Mouse (Mus musculus) heart, embryonic 13.5 days (tissue): ENCODE data around the gene AU022751. TPM values are rescaled to one million over a fixed set of nuclear protein-coding genes. Genes with fewer than 3 reads are reported as not detected.
A peak's percentile ranks its signal among the peaks of the same experiment; 100 is the strongest.
"Not testable (repeated sequence)": the region's sequence is repeated elsewhere in the genome, so short reads cannot be mapped to it uniquely, and the experiment has no call there.

Experiments used
- ATAC-seq: fragments of 200-750 bp; cut with Nextera tagmentation; 2 replicates; pipeline ENCODE4 v1.8.0; 2017; ENCODE audit warnings: moderate TSS enrichment; ENCODE audit not compliant: insufficient number of reproducible peaks, low FRiP score, low TSS enrichment; ENCODE audit errors: extremely low read depth
- H3K27ac ChIP-seq: fragments of 300-500 bp; sonication (generic); replicated peaks from 2 replicates; pipeline ENCODE4 v1.5.1; 2015; ENCODE audit warnings: moderate library complexity, mild to moderate bottlenecking, inconsistent platforms
- H3K27me3 ChIP-seq: fragments of 300-500 bp; sonication (generic); replicated peaks from 2 replicates; pipeline ENCODE4 v1.6.1; 2015; ENCODE audit warnings: mild to moderate bottlenecking, inconsistent platforms
- H3K36me3 ChIP-seq: fragments of 300-500 bp; sonication (generic); 2 replicates; pipeline ENCODE4 v1.6.1; 2015; ENCODE audit warnings: mild to moderate bottlenecking, inconsistent platforms
- H3K4me1 ChIP-seq: fragments of 300-500 bp; sonication (generic); 2 replicates; pipeline ENCODE4 v1.6.1; 2015; ENCODE audit warnings: inconsistent platforms
- H3K4me2 ChIP-seq: fragments of 300-500 bp; sonication (generic); 2 replicates; pipeline ENCODE4 v1.6.1; 2015; ENCODE audit warnings: inconsistent platforms, mild to moderate bottlenecking, moderate library complexity
- H3K4me3 ChIP-seq: fragments of 300-500 bp; sonication (generic); 2 replicates; pipeline ENCODE4 v1.5.1; 2015; ENCODE audit warnings: moderate library complexity, mild to moderate bottlenecking, inconsistent platforms
- H3K9ac ChIP-seq: fragments of 300-500 bp; sonication (generic); 2 replicates; pipeline ENCODE4 v1.6.1; 2015; ENCODE audit warnings: inconsistent platforms, mild to moderate bottlenecking, moderate library complexity
- H3K9me3 ChIP-seq: fragments of 300-500 bp; sonication (generic); 2 replicates; pipeline ENCODE4 v1.6.1; 2016; ENCODE audit warnings: inconsistent platforms
- WGBS: fragments of 180-500 bp; shearing (Covaris S2); methylation state at CpG from one replicate; pipeline ENCODE4 v1.1.7; 2015; ENCODE audit warnings: mixed read lengths; 5-methylcytosine and 5-hydroxymethylcytosine counted together
- microRNA-seq: library from miRNA; unstranded; fragments of <30 nt; microRNA quantifications from one replicate; pipeline ENCODE4, GENCODE M21; 2016
- polyA plus RNA-seq: library from polyadenylated mRNA; unstranded; fragments of >200 nt; fragmentation: Nextera tagmentation; extraction: Ambion mirVana; gene quantifications from 2 replicates; pipeline ENCODE4 v1.2.1, GENCODE M21; 2015

AU022751 gene
- polyA plus RNA-seq = not detected in 2 replicates

- peaks cover 23% of the 10 kb centered on the region for H3K9me3 ChIP-seq
- H3K36me3 ChIP-seq = no peaks in the 10 kb centered on the region
- no peaks in the 10 kb centered on the region for H3K27me3 ChIP-seq
- WGBS = 76% methylated on average over 39 of the region's 39 CpGs
- ATAC-seq = no peak
- H3K4me1 ChIP-seq = no peaks in the 10 kb centered on the region
- H3K4me2 ChIP-seq = no peak within 1 kb of the TSS
- H3K9ac ChIP-seq = no peak within 1 kb of the TSS
- no peak within 1 kb of the TSS for H3K27ac ChIP-seq
- H3K4me3 ChIP-seq = no peak within 1 kb of the TSS
These were observed at the start of gene AU022751 for GRCm38 (mm10) chrX:6082954-6083680. TSS of gene AU022751 (minus strand) at chrX:6083419.

- peak overlapping the region; percentile 65 for H3K4me2 ChIP-seq
- H3K9ac ChIP-seq = peak overlapping the region; percentile 52; the same call in 1 of the 2 replicates
- H3K9me3 ChIP-seq = no peaks in the 10 kb centered on the region
- H3K4me3 ChIP-seq = peak overlapping the region; percentile 48
- H3K4me1 ChIP-seq = no peaks in the 10 kb centered on the region
- H3K27ac ChIP-seq = no peak overlapping the region
- ATAC-seq = no peak
- WGBS = 7% methylated on average over 28 of the region's 30 CpGs
- peaks cover 13% of the 10 kb centered on the region; the same call in 1 of the 2 replicates for H3K27me3 ChIP-seq
- H3K36me3 ChIP-seq = no peaks in the 10 kb centered on the region
These were observed 9.0 kb upstream of the AU022751 start for GRCm38 (mm10) chrX:6091996-6092757.

- ATAC-seq = no peak
- WGBS = 19% methylated on average over 12 of the region's 12 CpGs
- H3K4me3 ChIP-seq = peak overlapping the region; percentile 48
These were observed 8.3 kb upstream of the AU022751 start for GRCm38 (mm10) chrX:6091547-6091946.

GRCm38 (mm10) chrX:6061563-6061962 lies 21.7 kb downstream of the AU022751 start:
- no peaks in the 10 kb centered on the region for H3K36me3 ChIP-seq
- H3K27ac ChIP-seq = no peak overlapping the region
- no peak for ATAC-seq
- WGBS = 50% methylated on average over 1 of the region's 1 CpGs
- H3K4me3 ChIP-seq = no peak overlapping the region
- H3K4me1 ChIP-seq = no peaks in the 10 kb centered on the region
- no peak overlapping the region for H3K4me2 ChIP-seq
- no peak overlapping the region for H3K9ac ChIP-seq
- no peaks in the 10 kb centered on the region; the same call in 1 of the 2 replicates for H3K27me3 ChIP-seq
- no peaks in the 10 kb centered on the region for H3K9me3 ChIP-seq

More at GRCm38 (mm10) chrX:6091547-6091946, 8.3 kb upstream of the AU022751 start:
- H3K36me3 ChIP-seq = no peaks in the 10 kb centered on the region
- no peaks in the 10 kb centered on the region for H3K4me1 ChIP-seq
- H3K27ac ChIP-seq = no peak overlapping the region
- H3K9me3 ChIP-seq = no peaks in the 10 kb centered on the region
- H3K4me2 ChIP-seq = peak overlapping the region; percentile 65
- peaks cover 13% of the 10 kb centered on the region; the same call in 1 of the 2 replicates for H3K27me3 ChIP-seq
- no peak overlapping the region for H3K9ac ChIP-seq

- 6% methylated on average over 3 of the region's 60 CpGs for WGBS
- H3K4me1 ChIP-seq, H3K27ac ChIP-seq, H3K9me3 ChIP-seq, H3K27me3 ChIP-seq, H3K36me3 ChIP-seq: not testable (repeated sequence)
- H3K4me2 ChIP-seq = peak overlapping the region; percentile 64
- peak overlapping the region; percentile 68; the same call in 1 of the 2 replicates for H3K9ac ChIP-seq
- peak; percentile 58; the same call in 1 of the 2 replicates for ATAC-seq
- peak overlapping the region; percentile 45 for H3K4me3 ChIP-seq
These were observed 35.1 kb downstream of the AU022751 start for GRCm38 (mm10) chrX:6047936-6048614.

- peak within 1 kb of the TSS; percentile 64 for H3K4me2 ChIP-seq
- not testable (repeated sequence) for H3K27me3 ChIP-seq, H3K27ac ChIP-seq, H3K36me3 ChIP-seq, H3K4me1 ChIP-seq, H3K9me3 ChIP-seq
- peak; percentile 66; the same call in 1 of the 2 replicates for ATAC-seq
- peak within 1 kb of the TSS; percentile 45 for H3K4me3 ChIP-seq
- H3K9ac ChIP-seq = peak within 1 kb of the TSS; percentile 68
- WGBS = 8% methylated on average over 10 of the region's 121 CpGs
These were observed 35.9 kb downstream of the AU022751 start, which contains the start of gene Nudt11 for GRCm38 (mm10) chrX:6047066-6047935. TSS of gene Nudt11 (plus strand) at chrX:6047453.

Small RNAs within 50 kb of the gene (microRNA-seq; reads per million reads assigned to microRNA genes)
- not detected for gene Gm27360

Other genes with a start within 250 kb of the AU022751 start
- gene Nudt11, start 36.0 kb downstream of the AU022751 start, polyA plus RNA-seq = 4.2 and 4.8 TPM in 2 replicates
- gene Nudt10, start 89.6 kb upstream of the AU022751 start, polyA plus RNA-seq = 3.6 and 4.0 TPM in 2 replicates
- 0.17 and 0.38 TPM in 2 replicates for gene Bmp15, start 237.3 kb upstream of the AU022751 start, polyA plus RNA-seq